Mouse (Mus musculus) E14TG2a.4 (cell line): Measurements from ENCODE around the gene Adamtsl4.

Experiments used
- CTCF ChIP-seq: conservative IDR thresholded peaks from 2 replicates; pipeline ENCODE4 v1.5.1; 2014; ENCODE audit warnings: low read length
- POU5F1 ChIP-seq: IDR thresholded peaks from 2 replicates; pipeline ENCODE4 v1.6.1; 2014; ENCODE audit warnings: low read length, borderline replicate concordance

GRCm38 (mm10) chr3:95732744-95733521 is 45.2 kb upstream of the Adamtsl4 start:
- TF ChIP-seq CTCF (no peak), POU5F1 (no peak)
